Mouse (Mus musculus) spleen, adult 10 weeks (tissue): ENCODE measurements around the gene Sucnr1. TPM values are rescaled to one million over a fixed set of nuclear protein-coding genes. Genes with fewer than 3 reads are reported as not detected.

ENCODE experiments used
- polyA plus RNA-seq: library from polyadenylated mRNA; stranded (reverse); fragments of 350-450 nt; fragmentation: Illumina TruSeq; extraction: RNeasy Lipid Tissue Mini Kit (QIAGEN cat#74804); gene quantifications from one replicate; pipeline ENCODE4 v1.2.3, GENCODE M21; 2015; ENCODE audit warnings: low replicate concordance; ENCODE audit not compliant: insufficient read depth

Sucnr1 gene
- 12.6 TPM for polyA plus RNA-seq

GRCm38 (mm10) chr3:60081648-60082047 lies at the start of gene Sucnr1:
Gene Sucnr1 (plus strand): TSS chr3:60081869.

Other genes starting within 250 kb of the Sucnr1 start
- not detected for gene Gm8298, start 220.8 kb upstream of the Sucnr1 start, polyA plus RNA-seq
- gene C130079G13Rik, start 156.7 kb upstream of the Sucnr1 start, polyA plus RNA-seq: not detected
- not detected for gene Aadacl2, start 75.1 kb upstream of the Sucnr1 start, polyA plus RNA-seq
- not detected for gene Aadac, start 56.2 kb upstream of the Sucnr1 start, polyA plus RNA-seq